Mouse (Mus musculus) spleen, adult 2 months (tissue): ENCODE measurements around the gene Dennd4b.

Experiments
- CTCF ChIP-seq: fragments of 200-500 bp; IDR thresholded peaks from 2 replicates; pipeline ENCODE4 v1.5.1; 2011; ENCODE audit warnings: mild to moderate bottlenecking, inconsistent platforms; ENCODE audit not compliant: insufficient read depth, insufficient read length, insufficient replicate concordance; ENCODE audit errors: extremely low read depth
- POLR2A ChIP-seq: fragments of 200-500 bp; IDR thresholded peaks from 2 replicates; pipeline ENCODE4 v1.6.1; 2011; ENCODE audit warnings: low read depth, low read length, inconsistent platforms

- TF ChIP-seq CTCF (no peak), POLR2A (no peak)
These were observed 23.2 kb upstream of the Dennd4b start for GRCm38 (mm10) chr3:90241669-90242358.
